Mouse (Mus musculus): Measurements from ENCODE around the gene Myo16. TPM values are rescaled to one million over a fixed set of nuclear protein-coding genes. Genes with fewer than 3 reads are reported as not detected.

The Myo16 gene
- polyA plus RNA-seq, 1 experiment from 2014 or later: 4.1 TPM

DNA sequence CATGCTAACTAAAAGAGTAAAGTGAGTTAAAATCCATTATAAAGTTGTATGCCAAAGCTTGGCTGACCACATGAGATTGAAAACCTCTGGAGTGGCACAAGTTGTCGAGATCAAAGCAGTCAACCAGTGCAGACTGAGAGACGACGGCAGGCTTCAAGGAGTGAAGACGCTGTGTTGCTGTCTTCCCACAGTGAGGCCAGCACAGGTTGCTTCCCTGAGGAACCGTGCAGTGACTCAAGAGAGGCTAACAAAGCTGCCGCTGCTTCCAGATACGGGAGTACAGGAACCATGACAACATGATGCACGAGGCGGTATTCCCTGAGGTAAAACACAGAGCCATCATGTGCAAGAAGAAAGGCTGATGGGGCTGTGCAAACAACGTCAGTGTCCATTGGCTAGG is 158.6 kb downstream of the Myo16 start:
- H3K27me3 ChIP-seq: no peaks in the 10 kb centered on the region
- peaks cover 6% of the 10 kb centered on the region for H3K4me1 ChIP-seq
- H3K4me2 ChIP-seq (replicated peaks): no peak overlapping the region
- H3K27ac ChIP-seq (replicated peaks): no peak overlapping the region
- ATAC-seq (replicated peaks): no peak
- H3K9me3 ChIP-seq: no peaks in the 10 kb centered on the region
- WGBS: 83% methylated on average over 10 of the region's 10 CpGs
- H3K9ac ChIP-seq (replicated peaks): no peak overlapping the region
- H3K4me3 ChIP-seq: no peak overlapping the region
- H3K36me3 ChIP-seq: no peaks in the 10 kb centered on the region

DNA sequence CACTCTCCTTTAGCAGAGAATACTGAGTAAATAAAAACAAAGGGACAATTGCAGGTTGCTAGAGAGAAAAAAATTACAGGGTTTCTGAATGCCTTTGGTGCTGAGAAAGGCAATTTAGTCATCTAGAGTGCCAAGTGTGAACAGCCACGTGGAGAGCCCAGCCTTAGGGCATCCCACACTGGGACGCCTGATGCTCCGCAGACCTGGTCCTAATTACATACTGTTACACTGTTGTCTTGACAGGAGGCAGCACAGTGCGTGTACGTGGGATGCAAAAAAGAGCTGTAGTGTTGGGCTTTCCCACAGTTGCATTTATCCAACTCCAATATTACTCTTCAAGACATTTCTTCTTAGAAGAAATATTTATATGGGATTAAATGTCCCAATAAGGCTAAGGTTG is 162.5 kb downstream of the Myo16 start:
- Histone ChIP-seq H3K9ac (replicated peaks) (no peak overlapping the region), H3K27ac (replicated peaks) (no peak overlapping the region), H3K4me3 (no peak overlapping the region), H3K9me3 (no peaks in the 10 kb centered on the region), H3K36me3 (no peaks in the 10 kb centered on the region), H3K4me1 (no peaks in the 10 kb centered on the region), H3K27me3 (no peaks in the 10 kb centered on the region), H3K4me2 (replicated peaks) (no peak overlapping the region)
- ATAC-seq (replicated peaks): no peak; the same call in 1 of the 2 replicates
- WGBS: 43% methylated on average over 5 of the region's 5 CpGs

DNA sequence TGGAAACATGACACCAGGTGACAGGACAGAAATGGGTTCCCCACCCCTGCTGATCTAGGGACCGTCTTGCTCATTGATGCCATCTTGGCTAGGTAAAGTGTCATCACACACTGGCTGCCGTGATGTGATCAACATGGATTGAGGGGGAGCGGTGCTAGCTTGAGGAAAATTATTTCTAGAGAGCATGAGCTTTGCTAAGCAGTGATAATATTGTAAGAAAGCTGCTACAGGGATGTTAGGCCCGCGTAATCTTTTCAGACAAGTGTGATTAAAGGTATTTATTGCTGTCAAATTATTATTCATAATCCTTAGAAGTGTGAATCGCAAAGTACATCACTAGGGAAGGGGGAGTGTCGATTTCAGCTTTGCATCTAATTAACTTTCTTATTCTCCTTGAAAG is 164.4 kb downstream of the Myo16 start:
- Histone ChIP-seq H3K27ac (replicated peaks) (no peak overlapping the region; the same call in 1 of the 2 replicates), H3K4me1 (no peaks in the 10 kb centered on the region), H3K4me3 (no peak overlapping the region), H3K36me3 (no peaks in the 10 kb centered on the region), H3K9ac (replicated peaks) (no peak overlapping the region), H3K27me3 (no peaks in the 10 kb centered on the region), H3K4me2 (replicated peaks) (no peak overlapping the region), H3K9me3 (no peaks in the 10 kb centered on the region)
- 71% methylated on average over 7 of the region's 7 CpGs for WGBS
- ATAC-seq (replicated peaks): peak; percentile 68

DNA sequence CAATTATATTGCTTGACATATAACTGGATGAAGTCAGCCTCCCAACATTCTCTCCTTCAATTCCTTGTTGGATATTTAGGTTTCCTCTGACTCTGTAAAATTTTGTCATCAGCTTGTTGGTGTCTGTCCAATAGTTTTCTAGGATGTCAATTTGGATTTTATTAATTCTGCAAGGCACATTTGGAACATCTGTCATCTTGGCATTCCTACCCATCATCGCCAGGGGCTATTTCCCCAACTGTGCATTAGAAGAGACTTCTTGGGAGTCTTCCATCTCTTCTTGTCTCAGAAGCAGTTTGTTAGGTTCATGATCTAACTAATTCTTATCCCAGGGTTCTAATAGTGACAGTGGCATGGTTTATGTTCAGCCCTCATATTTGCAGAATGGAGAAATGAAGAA is 196.7 kb downstream of the Myo16 start:
- no peak for ATAC-seq (replicated peaks)
- no peaks in the 10 kb centered on the region for H3K36me3 ChIP-seq
- no peak overlapping the region for H3K9ac ChIP-seq (replicated peaks)
- H3K4me1 ChIP-seq: no peaks in the 10 kb centered on the region
- H3K27me3 ChIP-seq: no peaks in the 10 kb centered on the region
- H3K4me2 ChIP-seq (replicated peaks): no peak overlapping the region
- 77% methylated on average over 1 of the region's 1 CpGs for WGBS
- no peak overlapping the region for H3K4me3 ChIP-seq
- no peak overlapping the region for H3K27ac ChIP-seq (replicated peaks)
- no peaks in the 10 kb centered on the region for H3K9me3 ChIP-seq

DNA sequence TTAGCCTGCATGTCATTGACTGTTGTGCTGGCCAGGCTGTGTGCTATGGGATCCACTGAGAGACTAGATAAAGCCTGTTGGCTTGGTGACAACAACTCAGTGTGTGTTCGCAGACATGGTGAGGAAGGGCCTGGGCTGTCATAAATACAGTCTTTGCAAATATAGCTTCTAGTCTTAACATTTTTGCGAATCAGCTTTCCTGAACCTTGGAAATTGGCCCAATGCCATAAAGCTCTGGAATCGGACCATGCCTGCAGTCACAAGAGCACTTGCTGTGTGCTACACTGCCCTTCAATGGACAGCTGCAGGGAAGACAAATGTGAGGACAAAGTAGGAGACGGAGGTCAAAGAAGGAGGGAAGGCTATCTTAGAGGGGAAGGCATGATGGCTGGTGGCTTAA is 205.0 kb downstream of the Myo16 start:
- Histone ChIP-seq H3K4me3 (no peak overlapping the region), H3K9ac (replicated peaks) (no peak overlapping the region), H3K4me2 (replicated peaks) (no peak overlapping the region), H3K27ac (replicated peaks) (no peak overlapping the region), H3K9me3 (no peaks in the 10 kb centered on the region), H3K4me1 (peaks cover 6% of the 10 kb centered on the region; the same call in 1 of the 2 replicates), H3K36me3 (no peaks in the 10 kb centered on the region), H3K27me3 (no peaks in the 10 kb centered on the region)
- no peak for ATAC-seq (replicated peaks)
- 79% methylated on average over 4 of the region's 4 CpGs for WGBS

DNA sequence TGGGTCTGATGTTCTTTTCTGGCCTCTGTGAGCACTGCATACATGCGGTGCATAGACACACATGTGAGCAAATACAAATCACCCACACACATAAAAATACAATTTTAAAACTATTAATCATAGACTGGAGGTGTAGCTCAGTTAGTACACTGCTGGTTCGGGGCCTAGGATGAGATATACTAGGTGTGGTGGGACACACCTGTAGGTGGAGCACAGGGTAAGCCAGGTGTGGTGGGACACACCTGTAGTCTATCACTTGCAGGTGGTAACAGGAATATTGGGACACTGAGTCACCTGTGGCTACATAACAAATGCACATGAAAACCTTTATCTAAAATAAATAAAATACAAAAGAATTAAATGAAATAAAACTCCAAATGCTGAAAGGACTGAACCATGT is 209.2 kb downstream of the Myo16 start:
- WGBS: 94% methylated on average over 2 of the region's 2 CpGs
- Histone ChIP-seq H3K4me3 (no peak overlapping the region), H3K9me3 (no peaks in the 10 kb centered on the region), H3K27ac (replicated peaks) (no peak overlapping the region), H3K4me2 (replicated peaks) (no peak overlapping the region), H3K4me1 (peaks cover 6% of the 10 kb centered on the region; the same call in 1 of the 2 replicates), H3K9ac (replicated peaks) (no peak overlapping the region), H3K36me3 (no peaks in the 10 kb centered on the region), H3K27me3 (no peaks in the 10 kb centered on the region)
- ATAC-seq (replicated peaks): no peak

DNA sequence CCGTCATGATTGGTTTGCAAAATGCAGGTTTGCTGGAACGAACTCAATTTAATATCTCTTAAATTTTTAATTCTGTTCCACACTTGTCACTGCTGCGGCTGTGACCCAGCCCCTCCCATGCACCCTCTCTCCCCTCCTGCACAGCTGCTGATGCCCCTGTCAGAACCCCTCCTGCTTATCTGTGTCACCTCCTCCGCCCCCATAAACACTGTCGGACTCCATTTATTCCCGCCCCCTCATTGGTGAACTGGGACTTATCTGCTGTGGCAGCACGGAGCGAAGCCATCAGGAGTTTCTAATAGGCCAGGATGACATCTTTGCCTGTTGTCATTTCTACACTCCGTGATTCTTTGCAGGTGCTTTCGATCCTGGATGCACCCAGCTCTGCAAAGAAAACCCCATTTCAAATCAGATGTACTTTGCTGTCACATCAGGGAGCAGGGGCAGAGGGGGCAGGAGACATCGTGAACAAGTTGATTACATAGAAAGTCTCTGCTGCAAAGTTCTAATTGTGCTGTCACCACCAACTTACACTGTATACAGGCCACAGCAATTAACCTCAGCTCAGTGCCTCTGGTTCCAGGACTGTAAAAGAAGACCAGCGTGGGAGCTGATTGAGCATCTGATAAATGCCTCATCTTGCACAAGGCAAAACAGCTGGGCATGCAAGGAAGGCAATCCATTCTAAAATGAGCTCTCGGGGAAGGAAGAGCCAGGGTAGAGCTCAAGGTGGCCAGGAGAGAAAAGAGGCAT is 210.1 kb downstream of the Myo16 start:
- no peaks in the 10 kb centered on the region for H3K27me3 ChIP-seq
- no peak overlapping the region for H3K4me3 ChIP-seq
- H3K27ac ChIP-seq (replicated peaks): no peak overlapping the region
- no peak overlapping the region for H3K9ac ChIP-seq (replicated peaks)
- H3K4me2 ChIP-seq (replicated peaks): no peak overlapping the region
- no peaks in the 10 kb centered on the region for H3K9me3 ChIP-seq
- H3K36me3 ChIP-seq: no peaks in the 10 kb centered on the region
- H3K4me1 ChIP-seq: peaks cover 6% of the 10 kb centered on the region; the same call in 1 of the 2 replicates
- WGBS: 62% methylated on average over 13 of the region's 13 CpGs
- no peak for ATAC-seq (replicated peaks)

DNA sequence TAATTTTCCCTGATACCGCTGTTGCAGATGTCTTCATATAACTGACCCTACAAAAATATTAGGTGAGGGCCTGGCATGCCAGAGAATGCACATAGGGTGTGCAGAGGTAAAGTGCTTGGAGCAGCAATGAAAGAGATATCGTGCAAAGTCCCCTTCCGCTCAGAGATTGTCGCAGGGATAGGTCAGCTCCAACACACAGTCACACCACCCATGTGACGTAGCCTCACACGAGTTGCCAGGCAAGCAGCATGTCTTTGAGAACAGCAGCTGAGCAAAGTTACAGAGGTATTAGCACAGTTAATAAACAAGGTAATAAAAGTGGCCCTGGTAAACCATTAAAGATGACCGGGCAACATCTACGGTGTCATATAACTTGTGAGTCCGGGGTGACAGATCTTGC is 212.4 kb downstream of the Myo16 start:
- peaks cover 4% of the 10 kb centered on the region; the same call in 1 of the 2 replicates for H3K4me1 ChIP-seq
- ATAC-seq (replicated peaks): no peak
- no peak overlapping the region for H3K4me3 ChIP-seq
- no peak overlapping the region for H3K9ac ChIP-seq (replicated peaks)
- no peaks in the 10 kb centered on the region for H3K36me3 ChIP-seq
- no peaks in the 10 kb centered on the region for H3K9me3 ChIP-seq
- H3K27me3 ChIP-seq: no peaks in the 10 kb centered on the region
- 93% methylated on average over 9 of the region's 9 CpGs for WGBS
- H3K4me2 ChIP-seq (replicated peaks): no peak overlapping the region
- H3K27ac ChIP-seq (replicated peaks): no peak overlapping the region

DNA sequence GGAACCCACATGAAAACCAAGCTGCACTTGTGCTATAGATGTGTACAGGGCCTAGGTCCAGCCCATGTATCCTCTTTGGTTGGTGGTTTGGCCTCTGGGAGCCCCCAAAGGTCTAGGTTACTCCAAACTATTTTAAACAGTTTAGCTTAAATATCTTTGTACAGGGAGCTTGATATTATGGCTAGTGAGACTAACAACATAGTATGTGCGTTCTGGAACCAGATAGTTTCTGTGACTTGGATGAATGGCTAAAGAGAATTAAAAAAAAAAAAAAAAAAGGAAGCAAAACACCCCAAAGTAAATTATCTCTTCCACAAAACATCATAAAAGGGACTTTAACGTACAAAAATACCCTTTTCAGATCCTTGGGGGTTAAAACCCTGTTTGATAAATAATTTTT is 218.9 kb downstream of the Myo16 start:
- Histone ChIP-seq H3K27me3 (no peaks in the 10 kb centered on the region), H3K27ac (replicated peaks) (no peak overlapping the region), H3K4me1 (no peaks in the 10 kb centered on the region), H3K4me3 (no peak overlapping the region), H3K36me3 (no peaks in the 10 kb centered on the region), H3K9ac (replicated peaks) (no peak overlapping the region), H3K9me3 (no peaks in the 10 kb centered on the region), H3K4me2 (replicated peaks) (no peak overlapping the region)
- no peak for ATAC-seq (replicated peaks)
- WGBS: 84% methylated on average over 2 of the region's 2 CpGs

DNA sequence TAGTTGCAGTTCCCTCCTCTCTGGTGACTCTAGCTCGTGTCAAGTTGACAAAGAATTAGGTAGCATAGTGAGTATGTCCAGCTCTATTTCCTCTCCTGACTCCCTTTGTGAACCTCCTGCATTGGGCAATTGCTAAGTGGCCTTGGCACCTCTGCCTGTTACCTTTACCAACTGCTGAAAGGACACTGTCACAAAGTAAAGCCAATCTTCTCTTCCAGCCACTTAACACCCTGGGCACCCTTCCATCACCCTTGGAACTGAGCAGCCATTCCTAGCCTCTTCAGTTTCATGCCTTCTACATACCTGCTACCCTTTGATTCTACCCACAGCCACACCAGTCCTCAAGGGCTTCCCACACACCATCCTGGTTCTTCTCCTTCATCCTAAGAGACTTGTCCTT is 233.4 kb downstream of the Myo16 start:
- no peaks in the 10 kb centered on the region for H3K36me3 ChIP-seq
- no peak overlapping the region for H3K4me2 ChIP-seq (replicated peaks)
- H3K9me3 ChIP-seq: no peaks in the 10 kb centered on the region
- WGBS: 90% methylated on average over 1 of the region's 1 CpGs
- ATAC-seq (replicated peaks): no peak
- no peak overlapping the region for H3K4me3 ChIP-seq
- peaks cover 12% of the 10 kb centered on the region for H3K4me1 ChIP-seq
- no peaks in the 10 kb centered on the region for H3K27me3 ChIP-seq
- no peak overlapping the region for H3K27ac ChIP-seq (replicated peaks)
- H3K9ac ChIP-seq (replicated peaks): no peak overlapping the region

DNA sequence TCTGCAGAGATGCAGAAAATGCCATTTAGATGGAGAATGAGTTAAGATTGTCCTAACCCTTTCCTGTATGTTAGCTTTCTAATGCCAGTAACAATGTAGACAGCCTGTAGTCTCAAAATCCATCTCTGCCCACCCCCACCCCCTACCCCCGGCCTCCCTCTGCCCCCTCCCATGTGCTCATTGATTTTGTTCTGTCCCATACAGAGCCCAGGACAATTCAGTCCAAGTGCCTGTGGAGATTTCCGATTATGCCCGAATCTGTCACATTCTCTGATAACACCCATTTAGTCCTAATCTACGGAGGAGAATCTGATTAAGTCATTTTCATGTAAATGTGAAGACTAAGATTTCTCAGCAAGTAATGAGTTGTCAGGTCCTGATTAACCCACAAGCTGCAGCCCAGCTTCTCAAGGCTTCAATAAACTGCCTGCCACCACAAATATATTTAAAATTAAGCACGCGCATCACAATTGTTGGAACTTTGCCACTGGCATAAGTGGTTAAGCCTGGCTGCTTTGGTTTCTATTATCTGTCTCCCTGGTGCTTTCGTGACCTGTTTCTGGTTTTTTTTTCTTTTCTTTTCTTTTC is 237.5 kb downstream of the Myo16 start:
- H3K4me1 ChIP-seq: peaks cover 19% of the 10 kb centered on the region
- no peak overlapping the region for H3K4me3 ChIP-seq
- no peaks in the 10 kb centered on the region for H3K36me3 ChIP-seq
- H3K27me3 ChIP-seq: no peaks in the 10 kb centered on the region
- H3K9me3 ChIP-seq: no peaks in the 10 kb centered on the region
- no peak overlapping the region for H3K9ac ChIP-seq (replicated peaks)
- peak overlapping the region; percentile 61; the same call in 1 of the 2 replicates for H3K27ac ChIP-seq (replicated peaks)
- WGBS: 11% methylated on average over 7 of the region's 7 CpGs
- peak; percentile 72 for ATAC-seq (replicated peaks)
- H3K4me2 ChIP-seq (replicated peaks): no peak overlapping the region

DNA sequence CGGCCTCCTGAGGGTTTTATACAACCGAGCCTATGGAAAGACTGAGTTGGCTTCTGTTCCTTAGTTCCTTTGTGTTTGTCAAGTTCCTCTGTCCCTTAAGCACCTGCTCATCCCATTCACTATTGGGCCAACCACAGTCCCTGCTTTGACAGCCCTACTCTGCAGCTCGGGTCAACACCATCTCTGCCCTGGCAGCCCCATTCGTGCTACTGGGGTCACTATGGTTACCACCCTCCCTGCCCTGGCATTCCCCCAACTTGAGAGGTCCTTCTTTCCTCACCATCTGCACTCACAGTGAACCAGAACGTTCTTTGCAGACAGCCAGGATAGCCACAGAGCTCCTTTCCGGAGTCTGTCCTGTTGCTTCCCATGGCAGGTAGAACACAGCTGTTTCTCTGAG is 238.2 kb downstream of the Myo16 start:
- Histone ChIP-seq H3K4me3 (no peak overlapping the region), H3K36me3 (no peaks in the 10 kb centered on the region), H3K9me3 (no peaks in the 10 kb centered on the region), H3K27ac (replicated peaks) (peak overlapping the region; percentile 61; the same call in 1 of the 2 replicates), H3K4me2 (replicated peaks) (no peak overlapping the region), H3K4me1 (peaks cover 19% of the 10 kb centered on the region), H3K27me3 (no peaks in the 10 kb centered on the region), H3K9ac (replicated peaks) (no peak overlapping the region)
- ATAC-seq (replicated peaks): 0 out of 2 replicates have a peak, but pooled peaks have one; percentile 42
- 26% methylated on average over 6 of the region's 6 CpGs for WGBS
